7 mouse cellular contexts compared by ENCODE assay signal in genomic region chr2:165885951-165886320, GRCm38 (mm10). TPM values are rescaled to one million over a fixed set of nuclear protein-coding genes. Genes with fewer than 3 reads are reported as not detected.
DNase-seq lines count a peak whose midpoint lies in the region; ATAC-seq and TF ChIP-seq lines count a peak whose summit lies in the region.

No protein-coding gene starts in this region.

- H3K4me2 ChIP-seq in hindbrain, embryonic 12.5 days (replicated peaks): 0 out of 2 replicates have a peak overlapping the region, but pooled peaks have one; percentile 41
- H3K4me2 ChIP-seq in liver, embryonic 12.5 days: peak overlapping the region; percentile 85

- no peaks in the 10 kb centered on the region for H3K9me3 ChIP-seq in hindbrain, embryonic 12.5 days (replicated peaks)
- H3K9me3 ChIP-seq in liver, embryonic 12.5 days (replicated peaks): no peaks in the 10 kb centered on the region

- no peak for ATAC-seq in hindbrain, embryonic 12.5 days (ENCODE audit: low FRiP score)
- no peak for ATAC-seq in liver, embryonic 12.5 days

- no peak for DNase-seq in thymus, adult 2 months
- DNase-seq in thymus, postnatal 4 days: no peak
- DNase-seq in urinary bladder, postnatal 25 days (ENCODE audit: low spot score): no peak
- DNase-seq in spleen, postnatal 36 days (ENCODE audit: low spot score in 2 of 2): no peak
- no peak for DNase-seq in gastrocnemius, postnatal 4 days (ENCODE audit: low spot score in 2 of 2)

- H3K4me1 ChIP-seq in thymus, adult 2 months (replicated peaks; ENCODE audit: control insufficient read depth, insufficient read depth, low read length): peaks cover 64% of the 10 kb centered on the region
- peaks cover 91% of the 10 kb centered on the region for H3K4me1 ChIP-seq in hindbrain, embryonic 12.5 days
- H3K4me1 ChIP-seq in liver, embryonic 12.5 days: peaks cover 98% of the 10 kb centered on the region

- H3K27me3 ChIP-seq in thymus, adult 2 months (ENCODE audit: control insufficient read depth, insufficient read depth, low read length): no peaks in the 10 kb centered on the region; the same call in 1 of the 2 replicates
- no peaks in the 10 kb centered on the region for H3K27me3 ChIP-seq in hindbrain, embryonic 12.5 days
- no peaks in the 10 kb centered on the region for H3K27me3 ChIP-seq in liver, embryonic 12.5 days (replicated peaks)

- no peak overlapping the region for H3K4me3 ChIP-seq in thymus, adult 2 months (ENCODE audit: control insufficient read depth, insufficient read depth, low read length)
- no peak overlapping the region for H3K4me3 ChIP-seq in hindbrain, embryonic 12.5 days
- H3K4me3 ChIP-seq in liver, embryonic 12.5 days: peak overlapping the region; percentile 57; the same call in 1 of the 2 replicates

- TF ChIP-seq CTCF in thymus, adult 2 months (IDR thresholded peaks at IDR 0.05; ENCODE audit: borderline replicate concordance, control insufficient read depth, extremely low read depth, insufficient read depth, low read length, poor library complexity): no peak

- 69% methylated on average over 4 of the region's 4 CpGs for WGBS in thymus, adult 2 months
- 16% methylated on average over 4 of the region's 4 CpGs for WGBS in hindbrain, embryonic 12.5 days
- 37% methylated on average over 4 of the region's 4 CpGs for WGBS in liver, embryonic 12.5 days (ENCODE audit: insufficient replicate concordance)

- H3K27ac ChIP-seq in thymus, adult 2 months (ENCODE audit: control insufficient read depth, insufficient read depth, low read length): peak overlapping the region; percentile 89
- peak overlapping the region; percentile 100 for H3K27ac ChIP-seq in hindbrain, embryonic 12.5 days
- H3K27ac ChIP-seq in liver, embryonic 12.5 days: peak overlapping the region; percentile 100

- peak overlapping the region; percentile 70 for H3K9ac ChIP-seq in hindbrain, embryonic 12.5 days
- H3K9ac ChIP-seq in liver, embryonic 12.5 days: peak overlapping the region; percentile 85

- TF ChIP-seq POLR2A in thymus, adult 2 months (IDR thresholded peaks at IDR 0.05; ENCODE audit: control insufficient read depth, extremely low read depth, insufficient read depth, low read length, poor library complexity): no peak

- no peaks in the 10 kb centered on the region for H3K36me3 ChIP-seq in thymus, adult 2 months (ENCODE audit: control insufficient read depth, insufficient read depth, low read length)
- no peaks in the 10 kb centered on the region for H3K36me3 ChIP-seq in hindbrain, embryonic 12.5 days
- peaks cover 20% of the 10 kb centered on the region for H3K36me3 ChIP-seq in liver, embryonic 12.5 days

RNA-seq across cellular contexts. Expression of gene Zmynd8, which starts 12.9 kb away (rescaled TPM):
- polyA plus RNA-seq in thymus, adult 2 months (2012; rRNA removed): 30.3 and 30.9 TPM in 2 replicates
- 71.8 and 72.1 TPM in 2 replicates for polyA plus RNA-seq in hindbrain, embryonic 12.5 days (2016; fragmentation: Nextera tagmentation; extraction: Ambion mirVana)
- 35.7 and 38.5 TPM in 2 replicates for polyA plus RNA-seq in liver, embryonic 12.5 days (2016; fragmentation: Nextera tagmentation; extraction: Ambion mirVana)
- total RNA-seq in gastrocnemius, postnatal 4 days (2021): 10 to 100 TPM; 39.0 to 39.6 TPM
